In genomic region chr2:170183851-170184174, GRCm38 (mm10) we compare ENCODE assay signal across 8 mouse cellular contexts. TPM values are rescaled to one million over a fixed set of nuclear protein-coding genes. Genes with fewer than 3 reads are reported as not detected.
DNase-seq lines count a peak whose midpoint lies in the region; ATAC-seq and TF ChIP-seq lines count a peak whose summit lies in the region.

No protein-coding gene starts in this region.

- ATAC-seq in liver, embryonic 16.5 days (ENCODE audit: low read depth) = no peak

- intact Hi-C loops in heart, postnatal 10 days (cut with DNase I) = no loop called here
- intact Hi-C loops in left cerebral cortex, postnatal 36 days (cut with DNase I) = loop anchor here (2.0 to 5.0 kb wide), 2 partner anchors 35 to 52 kb away; no protein-coding TSS in a partner anchor

- WGBS in liver, embryonic 16.5 days (ENCODE audit: insufficient replicate concordance) = 64% methylated on average over 4 of the region's 4 CpGs

- peak overlapping the region; percentile 73 for H3K4me2 ChIP-seq in liver, embryonic 16.5 days (ENCODE audit: low read depth, low read length)

- H3K9me3 ChIP-seq in E14TG2a.4 (ENCODE audit: low read length) = no peaks in the 10 kb centered on the region
- no peaks in the 10 kb centered on the region for H3K9me3 ChIP-seq in liver, embryonic 16.5 days (replicated peaks; ENCODE audit: control insufficient read depth, low read length)

- H3K4me1 ChIP-seq in E14TG2a.4 (replicated peaks; ENCODE audit: low read depth, low read length) = peaks cover 74% of the 10 kb centered on the region
- H3K4me1 ChIP-seq in liver, embryonic 16.5 days (ENCODE audit: control insufficient read depth, low read depth, low read length) = peaks cover 18% of the 10 kb centered on the region

- TF ChIP-seq CTCF in E14TG2a.4 (conservative IDR thresholded peaks at IDR 0.05; ENCODE audit: low read length) = no peak

- H3K27me3 ChIP-seq in E14TG2a.4 (ENCODE audit: insufficient read depth, low read length) = no peaks in the 10 kb centered on the region
- no peaks in the 10 kb centered on the region for H3K27me3 ChIP-seq in liver, embryonic 16.5 days (ENCODE audit: control insufficient read depth, insufficient read depth, low read depth, low read length)

- no peaks in the 10 kb centered on the region for H3K36me3 ChIP-seq in E14TG2a.4 (ENCODE audit: insufficient read depth, low read length)
- H3K36me3 ChIP-seq in liver, embryonic 16.5 days (ENCODE audit: control insufficient read depth, insufficient read depth) = no peaks in the 10 kb centered on the region

- peak; percentile 24 for DNase-seq in adrenal gland, postnatal 25 days
- no peak for DNase-seq in adrenal gland, adult 18-20 months (ENCODE audit: low spot score in 2 of 2)
- peak; percentile 21 to 43 for DNase-seq in heart, postnatal 10 days
- DNase-seq in left cerebral cortex, postnatal 36 days (ENCODE audit: low spot score in 2 of 2) = no peak
- DNase-seq in right cerebral cortex, postnatal 14 days = no peak
- DNase-seq in thymus, postnatal 4 days = no peak

- peak overlapping the region; percentile 66 for H3K27ac ChIP-seq in liver, embryonic 16.5 days (ENCODE audit: low read length)

- H3K9ac ChIP-seq in liver, embryonic 16.5 days (ENCODE audit: low read depth, low read length) = peak overlapping the region; percentile 58; the same call in 1 of the 2 replicates

- peak overlapping the region; percentile 64 for H3K4me3 ChIP-seq in E14TG2a.4 (replicated peaks; ENCODE audit: low read length)
- H3K4me3 ChIP-seq in liver, embryonic 16.5 days (ENCODE audit: low read depth, low read length) = peak overlapping the region; percentile 60

RNA-seq across cellular contexts. Expression of gene Zfp217, which starts 35.9 kb away (rescaled TPM):
- total RNA-seq in adrenal gland, postnatal 25 days (2021) = 27.3 and 32.8 TPM in 2 replicates
- total RNA-seq in adrenal gland, adult 18-20 months (2021) = 10 to 100 TPM; 20.0 to 21.7 TPM
- 10 to 100 TPM; 14.4 to 17.7 TPM for total RNA-seq in heart, postnatal 10 days (2021)
- polyA plus RNA-seq in liver, embryonic 16.5 days (2015; fragmentation: Nextera tagmentation; extraction: Ambion mirVana) = 4.2 and 5.7 TPM in 2 replicates
- total RNA-seq in left cerebral cortex, postnatal 36 days (2021) = 1 to 10 TPM; 2.6 to 2.7 TPM

Comparison
In these comparisons a context has a peak if more than half of its experiments do, and no peak if none do; other contexts are left out.
1. DNase-seq: peak in adrenal gland, postnatal 25 days (single experiment) and heart, postnatal 10 days (2 of 2); none in adrenal gland, adult 18-20 months (0 of 2), left cerebral cortex, postnatal 36 days (0 of 2), right cerebral cortex, postnatal 14 days (single experiment) and thymus, postnatal 4 days (single experiment).